Mouse (Mus musculus) ES-E14 (cell line): ENCODE measurements around the gene Ttll8. TPM values are rescaled to one million over a fixed set of nuclear protein-coding genes. Genes with fewer than 3 reads are reported as not detected.

Source experiments
- DNase-seq: peaks from one replicate; pipeline ENCODE4 v3.0.0-alpha.2; 2013; ENCODE audit warnings: low read depth, low spot score
- H3K27ac ChIP-seq: 2 replicates; pipeline ENCODE4 v1.5.1; 2012; ENCODE audit warnings: low read depth, mild to moderate bottlenecking, low read length, moderate library complexity, mixed read lengths; ENCODE audit not compliant: poor library complexity, insufficient read depth, severe bottlenecking
- H3K36me3 ChIP-seq: 2 replicates; pipeline ENCODE4 v1.6.1; 2012; ENCODE audit warnings: mild to moderate bottlenecking, low read length, moderate library complexity, mixed read lengths; ENCODE audit not compliant: control insufficient read depth, poor library complexity, insufficient read depth, severe bottlenecking
- H3K4me1 ChIP-seq, 2 experiments: fragments of 150-350 bp in 1 of 2; sonication (generic) in 1 of 2; 2 replicates each; pipeline ENCODE4 v1.6.1; 2012; ENCODE audit warnings: low read length in 2 of 2, mild to moderate bottlenecking in 1 of 2, mixed read lengths in 1 of 2; ENCODE audit not compliant: control insufficient read depth in 2 of 2, insufficient read depth in 2 of 2, poor library complexity in 1 of 2
- H3K4me3 ChIP-seq, 2 experiments: fragments of 150-350 bp in 1 of 2; sonication (generic) in 1 of 2; 2 replicates each; pipeline ENCODE4 v1.5.1; 2012; ENCODE audit warnings: low read length in 2 of 2, low read depth in 1 of 2, mild to moderate bottlenecking in 1 of 2, mixed read lengths in 1 of 2; ENCODE audit not compliant: insufficient read depth in 1 of 2, poor library complexity in 1 of 2, severe bottlenecking in 1 of 2
- H3K9ac ChIP-seq: 2 replicates; pipeline ENCODE4 v1.6.1; 2012; ENCODE audit warnings: low read depth, mild to moderate bottlenecking, low read length, mixed read lengths; ENCODE audit not compliant: poor library complexity, insufficient read depth, severe bottlenecking
- H3K9me3 ChIP-seq: fragments of 150-350 bp; sonication (generic); 2 replicates; pipeline ENCODE4 v1.6.1; 2012; ENCODE audit warnings: low read depth, mild to moderate bottlenecking, low read length; ENCODE audit not compliant: control insufficient read depth, insufficient read depth
- CHD2 ChIP-seq: IDR thresholded peaks from 2 replicates; pipeline ENCODE4 v1.6.1; 2014; ENCODE audit warnings: mild to moderate bottlenecking, low read depth, low read length, inconsistent platforms
- HCFC1 ChIP-seq: IDR thresholded peaks from 2 replicates; pipeline ENCODE4 v1.6.1; 2012; ENCODE audit warnings: low read length, inconsistent platforms, borderline replicate concordance; ENCODE audit not compliant: insufficient read depth
- MAFK ChIP-seq: IDR thresholded peaks from 2 replicates; pipeline ENCODE4 v1.6.1; 2014; ENCODE audit warnings: mild to moderate bottlenecking, low read depth, low read length, inconsistent platforms; ENCODE audit not compliant: insufficient read depth
- ZC3H11A ChIP-seq: IDR thresholded peaks from 2 replicates; pipeline ENCODE4 v1.6.1; 2012; ENCODE audit warnings: low read depth, mild to moderate bottlenecking, inconsistent platforms, low read length, borderline replicate concordance
- ZNF384 ChIP-seq: IDR thresholded peaks from 2 replicates; pipeline ENCODE4 v1.6.1; 2012; ENCODE audit warnings: low read depth, low read length, inconsistent platforms
- in situ Hi-C, 2 experiments: fragments of 600-800 bp; cut with MboI; formaldehyde crosslinking; loops; one replicate each; pipeline ENCODE4 v1.15.1; 2025; ENCODE audit warnings: low sequenced_read_pairs in 2 of 2, inconsistent platforms in 1 of 2; ENCODE audit not compliant: unreplicated experiment in 2 of 2
- total RNA-seq: library from RNA; depleted of rRNA; stranded (reverse); fragments of 300-350 nt; gene quantifications from 2 replicates; pipeline ENCODE4 v1.2.3, GENCODE M21; 2012

Ttll8 gene
- total RNA-seq, 1 experiment = 0.13 TPM

DNA sequence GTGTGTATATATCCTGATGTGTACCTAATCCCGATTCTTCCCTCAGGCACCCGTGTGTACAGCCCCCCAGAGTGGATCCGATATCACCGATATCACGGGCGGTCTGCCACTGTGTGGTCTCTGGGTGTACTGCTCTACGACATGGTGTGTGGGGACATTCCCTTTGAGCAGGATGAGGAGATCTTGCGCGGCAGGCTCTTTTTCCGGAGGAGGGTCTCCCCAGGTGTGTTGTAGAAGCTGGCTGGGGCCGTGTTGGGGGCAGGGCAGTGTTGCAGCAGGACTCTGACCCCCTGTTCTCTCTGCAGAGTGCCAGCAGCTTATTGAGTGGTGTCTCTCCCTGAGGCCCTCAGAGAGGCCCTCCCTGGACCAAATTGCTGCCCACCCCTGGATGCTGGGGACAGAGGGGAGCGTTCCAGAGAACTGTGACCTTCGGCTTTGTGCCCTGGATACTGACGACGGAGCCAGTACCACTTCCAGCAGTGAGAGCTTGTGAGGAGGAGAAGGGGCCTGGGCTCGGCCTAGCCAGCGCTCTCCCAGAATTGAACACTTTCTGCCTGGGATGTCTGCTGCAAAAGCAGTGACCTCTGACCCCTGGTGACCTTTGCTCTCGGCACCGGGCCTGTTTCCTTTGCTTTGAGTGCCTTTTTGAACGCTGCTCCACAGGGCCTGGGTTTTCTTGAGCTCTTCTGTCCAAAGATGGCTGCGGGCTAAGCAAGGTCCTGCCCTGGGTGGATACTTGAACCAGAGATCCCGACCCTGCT lies 89.8 kb downstream of the Ttll8 start:
- peaks cover 3 to 20% of the 10 kb centered on the region in 2 experiments for H3K4me1 ChIP-seq
- in situ Hi-C loops = no loop called here

DNA sequence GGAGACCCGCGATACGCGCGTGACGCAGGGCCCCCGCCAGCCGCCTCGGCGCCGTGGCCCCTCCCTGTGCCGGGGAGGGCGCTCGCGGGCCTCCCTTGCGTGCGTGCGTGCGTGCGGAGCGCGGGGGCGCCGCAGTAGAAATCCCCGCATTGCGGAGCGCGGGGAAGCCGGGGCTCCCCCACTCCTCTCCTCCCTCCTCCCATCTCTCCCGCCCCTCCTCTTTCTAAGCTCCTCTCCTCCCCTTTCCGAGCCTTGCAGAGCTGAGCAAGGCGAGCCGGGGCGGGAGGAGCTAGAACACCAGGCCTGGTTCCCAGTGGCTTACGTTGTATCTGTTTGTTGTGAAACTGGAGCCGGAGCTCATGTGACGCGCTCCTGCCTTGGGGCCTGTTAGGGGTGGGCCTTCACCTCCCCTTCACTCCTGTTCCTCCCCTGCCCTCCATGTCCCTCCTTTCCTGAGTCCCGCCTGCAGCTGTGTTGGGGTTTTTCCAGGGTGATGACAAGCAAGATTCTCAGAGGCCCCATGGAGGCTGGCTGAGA lies 90.5 kb downstream of the Ttll8 start:
- peak; percentile 87 for DNase-seq
- peaks cover 3 to 23% of the 10 kb centered on the region in 2 experiments for H3K4me1 ChIP-seq
- peak overlapping the region; percentile 97 for H3K27ac ChIP-seq
- H3K36me3 ChIP-seq = peaks cover 35% of the 10 kb centered on the region
- H3K4me3 ChIP-seq = peak overlapping the region; percentile 90 to 92
- TF ChIP-seq CHD2 = no peak
- TF ChIP-seq HCFC1 = peak; percentile 35; the same call in 1 of the 2 replicates
- no peak for TF ChIP-seq ZNF384
- peak; percentile 56 for TF ChIP-seq ZC3H11A
- no peak for TF ChIP-seq MAFK
- in situ Hi-C loops = no loop called here
- H3K9ac ChIP-seq = peak overlapping the region; percentile 94
- no peaks in the 10 kb centered on the region for H3K9me3 ChIP-seq

More for the DNA sequence above, 89.8 kb downstream of the Ttll8 start:
- Histone ChIP-seq H3K36me3 (peaks cover 35% of the 10 kb centered on the region), H3K27ac (peak overlapping the region; percentile 97), H3K4me3 (peak overlapping the region; percentile 90 to 92), H3K9ac (peak overlapping the region; percentile 94), H3K9me3 (no peaks in the 10 kb centered on the region)
- no peak for DNase-seq
- TF ChIP-seq ZNF384 (no peak), CHD2 (no peak), HCFC1 (no peak), ZC3H11A (no peak), MAFK (no peak)

DNA sequence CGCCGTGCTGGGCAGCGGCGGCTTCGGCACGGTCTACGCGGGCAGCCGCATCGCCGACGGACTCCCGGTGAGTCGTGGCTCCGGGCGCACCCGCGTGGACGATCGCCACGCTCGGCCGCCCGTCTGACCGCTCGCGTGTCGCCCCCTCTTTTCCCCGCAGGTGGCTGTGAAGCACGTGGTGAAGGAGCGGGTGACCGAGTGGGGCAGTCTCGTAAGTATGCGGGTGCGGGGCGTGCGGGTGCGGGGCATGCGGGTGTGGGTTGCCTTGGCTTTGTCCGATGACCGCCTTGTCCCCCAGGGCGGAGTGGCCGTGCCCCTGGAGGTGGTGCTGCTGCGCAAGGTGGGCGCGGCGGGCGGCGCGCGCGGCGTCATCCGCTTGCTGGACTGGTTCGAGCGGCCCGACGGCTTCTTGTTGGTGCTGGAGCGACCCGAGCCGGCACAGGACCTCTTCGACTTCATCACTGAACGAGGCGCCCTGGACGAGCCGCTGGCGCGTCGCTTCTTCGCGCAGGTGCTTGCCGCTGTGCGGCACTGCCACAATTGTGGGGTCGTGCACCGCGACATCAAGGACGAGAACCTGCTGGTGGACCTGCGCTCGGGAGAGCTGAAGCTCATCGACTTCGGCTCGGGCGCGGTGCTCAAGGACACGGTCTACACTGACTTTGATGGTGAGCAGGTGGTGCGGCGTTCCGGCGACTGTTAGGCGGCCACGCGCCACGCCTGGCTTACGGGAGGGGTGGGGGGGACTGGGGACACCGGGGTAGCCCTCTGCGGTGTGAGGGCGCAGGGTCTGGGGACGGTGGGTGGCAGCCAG lies 91.1 kb downstream of the Ttll8 start:
- in situ Hi-C loops = no loop called here
- peak overlapping the region; percentile 94 for H3K9ac ChIP-seq
- TF ChIP-seq ZNF384 = no peak
- no peak for TF ChIP-seq HCFC1
- no peak for TF ChIP-seq MAFK
- no peak for TF ChIP-seq CHD2
- no peak for TF ChIP-seq ZC3H11A
- H3K4me3 ChIP-seq = peak overlapping the region; percentile 90 to 92
- no peaks in the 10 kb centered on the region for H3K9me3 ChIP-seq
- peaks cover 3 to 19% of the 10 kb centered on the region in 2 experiments for H3K4me1 ChIP-seq
- DNase-seq = no peak
- H3K27ac ChIP-seq = peak overlapping the region; percentile 97
- peaks cover 35% of the 10 kb centered on the region for H3K36me3 ChIP-seq

DNA sequence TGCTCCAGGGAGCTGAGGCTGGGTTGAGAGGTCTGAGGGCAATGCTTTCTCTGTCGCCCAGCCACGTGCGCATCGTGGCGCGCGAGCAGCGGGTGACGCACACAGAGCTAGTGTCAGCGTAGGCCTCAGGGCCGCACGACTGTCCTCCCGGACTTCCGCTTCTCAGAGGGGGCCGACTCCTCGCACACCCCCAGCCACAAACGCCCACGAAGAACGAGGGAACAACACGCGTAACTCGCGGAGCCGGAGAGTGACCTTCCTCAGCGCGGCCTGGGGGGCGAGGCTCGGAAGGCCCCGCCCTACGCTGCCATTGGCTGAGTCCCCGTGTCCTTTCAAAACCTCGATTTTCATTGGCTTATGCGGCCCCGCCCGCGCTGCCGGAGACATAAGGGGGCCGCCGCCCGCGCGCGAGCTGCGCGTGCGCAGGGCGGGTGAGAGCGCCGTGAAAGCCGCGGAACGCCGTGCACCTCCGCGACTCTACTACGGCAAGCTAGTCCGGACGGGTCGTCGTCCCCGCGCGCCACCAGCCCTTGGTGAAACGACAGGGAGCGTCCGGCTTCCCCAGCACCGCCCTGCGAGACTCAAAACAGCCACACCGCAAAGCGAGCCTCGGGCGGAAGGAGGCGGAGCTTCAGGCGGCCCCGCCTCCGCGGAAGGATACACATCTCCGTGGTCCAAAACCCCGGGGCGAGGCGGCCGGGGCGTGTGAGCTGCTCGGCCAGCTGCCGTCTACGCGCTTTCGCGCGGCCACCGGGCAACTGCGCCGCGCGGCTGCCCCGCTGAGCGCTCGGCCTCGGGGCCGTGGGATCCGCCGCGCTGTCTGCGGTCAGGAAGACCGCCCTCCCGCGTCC lies 92.2 kb downstream of the Ttll8 start, which contains the start of gene Pim3:
Pim3 (plus strand) TSS at position 415 of the 851 bp plus-strand sequence.
- peak within 1 kb of the TSS; percentile 90 to 92 for H3K4me3 ChIP-seq
- peaks cover 35% of the 10 kb centered on the region for H3K36me3 ChIP-seq
- TF ChIP-seq HCFC1 (no peak), MAFK (no peak), ZNF384 (no peak), ZC3H11A (no peak), CHD2 (no peak)
- H3K4me1 ChIP-seq = peaks cover 3 to 17% of the 10 kb centered on the region in 2 experiments; a peak in 3 of 4 replicates
- in situ Hi-C loops = no loop called here
- H3K9ac ChIP-seq = peak within 1 kb of the TSS; percentile 94
- peak within 1 kb of the TSS; percentile 97 for H3K27ac ChIP-seq
- DNase-seq = peak; percentile 94
- no peaks in the 10 kb centered on the region for H3K9me3 ChIP-seq
